Mouse (Mus musculus) bone marrow, adult 2 months (tissue): ENCODE data around the gene Bcl7a. TPM values are rescaled to one million over a fixed set of nuclear protein-coding genes. Genes with fewer than 3 reads are reported as not detected.

ENCODE experiments used
- H3K27ac ChIP-seq: fragments of 200-500 bp; 2 replicates; pipeline ENCODE4 v1.5.1; 2012; ENCODE audit warnings: low read depth, mild to moderate bottlenecking, control low read depth, inconsistent platforms, low read length; ENCODE audit not compliant: control insufficient read depth, poor library complexity, insufficient read depth
- H3K4me1 ChIP-seq: fragments of 200-500 bp; 2 replicates; pipeline ENCODE4 v1.6.1; 2011; ENCODE audit warnings: low read length; ENCODE audit not compliant: control insufficient read depth, insufficient read depth
- H3K4me3 ChIP-seq: fragments of 200-500 bp; replicated peaks from 2 replicates; pipeline ENCODE3; 2011; ENCODE audit warnings: mild to moderate bottlenecking, low read depth, low read length, control low read depth; ENCODE audit not compliant: control insufficient read depth
- CTCF ChIP-seq: fragments of 200-500 bp; IDR thresholded peaks from 2 replicates; pipeline ENCODE4 v1.5.1; 2011; ENCODE audit warnings: low read length, control low read depth; ENCODE audit not compliant: control insufficient read depth, insufficient read depth
- POLR2A ChIP-seq: fragments of 200-500 bp; IDR thresholded peaks from 2 replicates; pipeline ENCODE4 v1.6.1; 2011; ENCODE audit warnings: low read depth, mild to moderate bottlenecking, control low read depth, low read length, borderline replicate concordance; ENCODE audit not compliant: control insufficient read depth
- WGBS: fragments of 180-500 bp; shearing (Covaris S2); methylation state at CpG from one replicate; pipeline ENCODE4 v1.1.7; 2018; 5-methylcytosine and 5-hydroxymethylcytosine counted together
- polyA plus RNA-seq: library from polyadenylated mRNA; stranded (reverse); fragments of >200 nt; gene quantifications from 2 replicates; pipeline ENCODE4 v1.2.4, GENCODE M21; 2011; ENCODE audit warnings: low replicate concordance; ENCODE audit not compliant: missing spikeins, insufficient read depth, insufficient read length

Bcl7a gene
- polyA plus RNA-seq, 1 experiment: 30.6 TPM

DNA sequence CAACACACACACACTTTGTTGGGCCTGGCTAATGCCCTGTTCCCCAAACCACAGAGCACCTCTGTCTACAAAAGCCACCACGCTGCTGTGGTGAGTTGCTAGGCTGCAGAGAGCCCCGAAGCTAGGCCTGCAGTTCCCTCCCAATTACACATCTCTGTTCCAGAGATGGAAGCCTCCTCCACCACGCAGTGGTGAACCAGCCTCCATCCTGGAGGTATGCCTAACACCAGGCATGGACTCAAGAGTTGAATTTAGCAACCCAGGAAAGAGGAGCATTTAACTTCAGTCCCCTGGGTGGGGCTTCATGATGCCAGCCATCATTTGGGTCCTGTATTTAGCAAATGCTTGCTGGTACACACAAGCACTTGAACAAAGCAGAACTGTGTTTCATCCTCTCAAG is 5.2 kb upstream of the Bcl7a start:
- 31% methylated on average over 3 of the region's 3 CpGs for WGBS
- no peaks in the 10 kb centered on the region; the same call in 1 of the 2 replicates for H3K4me1 ChIP-seq
- TF ChIP-seq POLR2A (no peak), CTCF (no peak)
- H3K27ac ChIP-seq: no peak overlapping the region
- H3K4me3 ChIP-seq: no peak overlapping the region

DNA sequence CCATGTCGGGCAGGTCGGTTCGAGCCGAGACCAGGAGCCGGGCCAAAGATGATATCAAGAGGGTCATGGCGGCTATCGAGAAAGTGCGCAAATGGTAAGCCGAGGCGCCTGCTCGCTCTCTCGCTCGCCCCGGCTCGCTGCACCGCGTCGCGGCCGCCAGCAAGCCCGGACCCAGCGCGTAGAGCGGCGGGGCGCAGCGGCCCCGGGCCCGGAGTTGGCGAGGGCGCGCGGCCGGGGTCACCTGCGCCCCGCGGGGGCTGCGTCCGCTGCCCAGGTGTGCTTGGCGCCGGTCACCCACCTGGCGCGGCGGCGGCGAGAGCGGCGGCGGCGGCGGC is 961 bp downstream of the Bcl7a start:
- Histone ChIP-seq H3K4me3 (peak overlapping the region; percentile 73), H3K4me1 (peaks cover 1% of the 10 kb centered on the region), H3K27ac (peak overlapping the region; percentile 89)
- WGBS: under 1% methylated on average over 51 of the region's 51 CpGs
- TF ChIP-seq CTCF: no peak
- no peak for TF ChIP-seq POLR2A

DNA sequence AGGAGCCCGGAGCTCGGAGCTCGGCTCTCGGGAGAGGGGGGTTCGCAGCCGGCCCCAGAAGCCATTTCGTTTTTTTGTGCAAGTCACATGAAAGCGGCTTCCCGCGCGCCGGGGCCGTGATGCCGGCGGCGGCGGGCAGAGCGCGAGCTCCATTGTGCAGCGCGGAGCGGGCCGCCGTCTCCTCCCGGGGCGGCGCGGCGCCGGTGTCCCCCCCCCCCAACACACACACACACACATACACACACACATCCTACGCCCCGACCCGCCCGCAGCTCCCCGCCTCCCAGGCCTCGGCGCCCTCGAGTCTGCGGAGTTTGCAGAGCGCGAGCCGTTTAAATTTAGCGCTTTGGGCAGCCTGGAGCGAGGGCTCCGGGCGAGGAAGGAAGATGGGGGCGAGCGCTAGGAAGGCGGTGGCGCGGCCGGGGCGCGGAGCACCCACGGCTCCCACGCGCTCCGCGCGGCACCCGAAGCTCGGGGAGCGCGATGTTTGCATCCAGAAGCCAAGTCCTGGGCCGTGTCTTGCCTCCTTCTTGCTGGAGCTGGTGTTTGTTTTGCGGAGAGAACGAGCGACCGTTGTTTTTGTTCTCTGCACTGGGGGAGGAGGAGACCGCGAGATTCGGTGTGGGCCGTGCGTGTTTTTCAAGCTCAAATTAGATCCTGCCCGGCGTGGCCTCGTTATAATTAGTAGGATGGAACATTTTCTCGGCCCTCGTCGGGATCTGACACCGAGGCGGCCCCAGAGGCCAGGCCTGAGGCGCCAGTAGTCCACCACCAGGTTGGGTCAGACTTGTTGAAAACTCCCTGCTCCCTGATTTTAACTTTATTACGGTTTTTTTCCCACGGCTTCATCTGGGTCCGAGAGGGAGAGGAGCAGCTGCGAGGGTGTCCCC is 1.6 kb downstream of the Bcl7a start:
- peak overlapping the region; percentile 89 for H3K27ac ChIP-seq
- H3K4me3 ChIP-seq: peak overlapping the region; percentile 73
- no peak for TF ChIP-seq CTCF
- TF ChIP-seq POLR2A: no peak
- H3K4me1 ChIP-seq: peaks cover 1% of the 10 kb centered on the region
- under 1% methylated on average over 82 of the region's 87 CpGs for WGBS

DNA sequence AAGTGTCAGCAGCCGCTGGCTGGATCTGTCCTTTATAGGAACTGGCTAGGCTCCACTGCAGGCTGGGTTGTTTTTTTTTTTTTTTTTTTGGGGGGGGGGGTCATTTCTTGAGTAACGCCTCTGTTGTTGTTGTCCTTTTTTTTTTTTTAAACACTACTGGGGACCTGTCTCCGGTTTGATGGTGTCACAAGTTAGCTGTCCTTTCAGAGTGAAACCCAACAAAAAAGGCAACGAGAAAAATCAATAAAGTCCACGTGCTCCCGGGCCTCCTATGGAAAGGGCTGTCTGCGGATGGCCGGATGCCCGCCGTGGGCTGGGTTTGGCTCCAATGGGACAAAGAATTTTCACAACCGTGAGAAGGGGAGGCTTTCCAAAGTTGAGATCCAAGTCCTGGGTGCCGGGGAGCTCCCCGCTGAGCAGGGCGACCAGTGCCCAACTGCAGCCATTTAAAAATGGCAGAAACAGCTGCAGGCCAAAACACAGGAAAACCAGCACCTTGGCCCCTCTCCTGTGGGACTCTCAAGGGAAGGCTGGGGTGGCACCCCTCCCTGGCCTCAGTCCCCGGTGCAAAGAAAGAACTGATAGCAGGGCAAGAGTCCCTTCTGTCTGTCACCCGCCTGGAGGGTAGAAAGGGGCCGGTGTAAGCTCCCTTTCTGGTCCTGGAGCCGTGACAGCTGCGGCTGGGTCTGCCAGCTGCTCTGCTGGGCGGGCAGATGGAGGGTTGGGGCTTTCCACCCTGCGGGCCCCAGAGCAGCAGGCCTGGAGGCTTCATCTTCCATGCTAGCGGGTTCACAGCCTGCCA is 2.4 kb downstream of the Bcl7a start:
- 8% methylated on average over 22 of the region's 22 CpGs for WGBS

DNA sequence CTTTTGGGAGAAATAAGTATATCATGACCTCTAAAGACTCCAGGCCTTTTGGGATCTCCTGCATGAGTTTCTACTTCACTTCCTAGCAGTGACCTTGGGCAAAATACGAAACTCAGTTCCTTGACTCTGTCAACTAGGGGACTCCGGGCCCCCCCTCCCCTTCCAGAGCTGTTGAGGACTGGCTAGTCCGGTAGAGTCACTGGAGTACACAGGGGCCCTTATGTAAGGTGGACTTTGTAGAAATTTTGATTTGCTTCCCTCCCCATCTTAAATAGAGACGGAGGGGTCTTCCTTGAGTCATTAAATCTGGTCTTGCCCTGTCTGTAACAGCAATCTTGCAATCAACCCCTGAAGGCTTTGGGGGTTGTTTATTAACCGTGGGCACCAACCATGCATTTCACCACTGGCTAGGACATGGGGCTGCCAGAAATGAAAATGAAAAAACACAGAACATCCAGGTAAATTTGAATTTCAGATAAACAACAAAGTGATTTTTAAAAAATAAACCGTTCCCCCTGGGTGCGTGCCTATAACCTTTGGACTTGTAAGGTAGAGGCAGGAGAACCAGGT is 3.2 kb downstream of the Bcl7a start:
- TF ChIP-seq CTCF (no peak), POLR2A (no peak)
- 72% methylated on average over 7 of the region's 7 CpGs for WGBS
- Histone ChIP-seq H3K27ac (peak overlapping the region; percentile 77; the same call in 1 of the 2 replicates), H3K4me3 (peak overlapping the region; percentile 12), H3K4me1 (peaks cover 1% of the 10 kb centered on the region)

More for the DNA sequence above, 2.4 kb downstream of the Bcl7a start:
- TF ChIP-seq POLR2A (peak; percentile 45; the same call in 1 of the 2 replicates), CTCF (no peak)
- Histone ChIP-seq H3K27ac (peak overlapping the region; percentile 89), H3K4me1 (peaks cover 1% of the 10 kb centered on the region), H3K4me3 (peak overlapping the region; percentile 73)

GRCm38 (mm10) chr5:123347985-123348384 is 4.4 kb downstream of the Bcl7a start:
- 67% methylated on average over 2 of the region's 2 CpGs for WGBS
- TF ChIP-seq CTCF: no peak
- no peak for TF ChIP-seq POLR2A
- Histone ChIP-seq H3K4me1 (peaks cover 1% of the 10 kb centered on the region), H3K4me3 (no peak overlapping the region), H3K27ac (no peak overlapping the region)

DNA sequence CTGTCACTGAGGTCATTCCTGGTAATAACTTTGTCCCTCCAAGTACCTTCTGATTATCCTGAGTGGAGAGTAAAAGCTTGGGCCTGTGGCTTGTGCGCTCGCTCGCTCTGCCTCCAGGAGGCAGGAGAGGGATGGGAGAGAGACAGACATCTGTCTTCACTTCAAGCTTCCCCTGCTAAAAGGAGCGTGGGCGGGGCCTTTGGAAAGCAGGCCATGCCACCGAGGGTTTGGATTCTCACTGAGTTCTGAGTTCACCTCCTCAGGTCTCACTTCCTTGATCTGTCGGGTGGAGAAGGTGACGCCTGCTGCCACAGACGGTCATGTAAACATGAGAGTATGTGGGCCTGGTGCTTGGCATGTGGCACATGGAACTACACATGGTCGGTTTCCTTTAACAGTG is 6.8 kb downstream of the Bcl7a start:
- Histone ChIP-seq H3K27ac (no peak overlapping the region), H3K4me1 (peaks cover 1% of the 10 kb centered on the region), H3K4me3 (no peak overlapping the region)
- WGBS: 50% methylated on average over 10 of the region's 10 CpGs
- TF ChIP-seq POLR2A: no peak
- TF ChIP-seq CTCF: no peak

DNA sequence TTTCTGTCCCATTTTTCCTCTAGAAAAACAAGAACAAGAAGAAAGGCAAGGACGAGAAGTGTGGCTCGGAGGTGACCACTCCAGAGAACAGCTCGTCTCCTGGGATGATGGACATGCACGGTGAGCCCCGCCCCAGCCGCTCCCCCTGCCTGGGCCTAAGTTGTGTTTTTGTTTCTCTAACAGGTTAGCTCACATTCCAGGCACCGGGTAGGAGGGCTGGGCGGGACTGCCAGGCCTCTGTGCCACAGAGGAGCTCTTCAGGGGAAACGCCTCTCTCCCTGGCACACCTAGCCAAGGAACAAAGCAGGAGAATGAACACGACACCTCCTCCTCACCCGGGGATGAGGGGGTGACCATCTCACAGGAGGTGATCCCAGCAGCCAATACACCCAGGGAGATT is 12.3 kb downstream of the Bcl7a start:
- H3K4me1 ChIP-seq: no peaks in the 10 kb centered on the region
- H3K27ac ChIP-seq: no peak overlapping the region
- TF ChIP-seq CTCF (no peak), POLR2A (no peak)
- 88% methylated on average over 11 of the region's 11 CpGs for WGBS
- H3K4me3 ChIP-seq: no peak overlapping the region
